Mouse (Mus musculus): ENCODE data around the gene Prkcg. TPM values are rescaled to one million over a fixed set of nuclear protein-coding genes. Genes with fewer than 3 reads are reported as not detected.
"Not testable (repeated sequence)": the region's sequence is repeated elsewhere in the genome, so short reads cannot be mapped to it uniquely, and the experiment has no call there.

Gene Prkcg
- polyA plus RNA-seq, 3 experiments from 2014 or later: 0.82 TPM; not detected in 2

GRCm38 (mm10) chr7:3291197-3291596, 2.2 kb downstream of the Prkcg start:
- ATAC-seq: no peak

GRCm38 (mm10) chr7:3291764-3292163, 2.8 kb downstream of the Prkcg start:
- no peak for ATAC-seq

- ATAC-seq: not testable (repeated sequence)
Observed at GRCm38 (mm10) chr7:3292271-3292670, 3.3 kb downstream of the Prkcg start.

DNA sequence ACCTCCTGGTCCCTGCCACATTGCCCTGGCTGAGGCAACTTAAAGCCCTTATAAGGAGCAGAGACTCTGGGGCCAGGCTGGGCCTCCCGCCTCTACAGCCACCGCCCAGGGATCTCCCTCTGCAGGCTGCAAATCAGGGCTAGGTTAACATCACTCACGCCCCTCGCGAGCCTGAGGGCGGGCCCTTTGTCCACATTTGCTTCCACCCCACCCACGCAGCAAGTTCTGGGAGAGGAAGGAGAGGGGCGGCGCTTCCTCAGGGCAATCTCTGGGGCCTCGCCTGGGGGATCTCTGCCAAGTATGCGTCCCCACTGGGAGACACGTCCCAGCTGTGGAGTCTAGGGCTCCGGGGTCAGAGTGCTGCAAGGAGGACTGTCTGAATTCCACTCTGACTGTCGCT, 3.8 kb downstream of the Prkcg start:
- no peak for ATAC-seq

DNA sequence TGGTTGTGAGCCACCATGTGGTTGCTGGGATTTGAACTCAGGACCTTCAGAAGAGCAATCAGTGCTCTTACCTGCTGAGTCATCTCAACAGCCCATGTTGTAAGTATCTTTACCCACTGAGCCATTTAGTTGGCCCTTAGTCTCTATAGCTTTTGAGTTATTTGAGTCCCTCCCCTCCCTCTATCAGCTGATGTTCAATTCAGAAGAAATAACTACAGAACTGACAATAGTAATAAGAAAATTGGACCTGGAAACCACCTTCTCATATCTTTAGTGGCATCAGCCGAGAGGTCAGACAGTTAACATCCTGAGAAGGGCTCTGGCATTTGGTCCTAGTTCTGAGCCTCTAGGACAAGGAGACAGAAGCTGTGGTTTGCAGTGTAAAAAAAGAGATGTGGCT, 5.8 kb downstream of the Prkcg start:
- ATAC-seq: no peak

- ATAC-seq: no peak
Observed at GRCm38 (mm10) chr7:3295321-3296110, 6.5 kb downstream of the Prkcg start.

DNA sequence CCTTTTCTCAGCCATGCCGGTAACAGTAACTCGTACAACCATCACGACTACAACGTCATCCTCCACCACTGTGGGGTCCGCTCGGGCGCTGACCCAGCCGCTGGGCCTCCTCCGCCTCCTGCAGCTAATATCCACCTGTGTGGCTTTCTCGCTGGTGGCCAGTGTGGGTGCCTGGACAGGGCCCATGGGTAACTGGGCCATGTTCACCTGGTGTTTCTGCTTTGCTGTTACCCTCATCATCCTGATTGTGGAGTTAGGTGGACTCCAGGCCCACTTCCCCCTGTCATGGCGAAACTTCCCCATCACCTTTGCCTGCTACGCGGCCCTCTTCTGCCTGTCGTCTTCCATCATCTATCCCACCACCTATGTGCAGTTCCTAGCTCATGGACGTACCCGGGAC, 7.7 kb downstream of the Prkcg start:
- no peak for ATAC-seq

DNA sequence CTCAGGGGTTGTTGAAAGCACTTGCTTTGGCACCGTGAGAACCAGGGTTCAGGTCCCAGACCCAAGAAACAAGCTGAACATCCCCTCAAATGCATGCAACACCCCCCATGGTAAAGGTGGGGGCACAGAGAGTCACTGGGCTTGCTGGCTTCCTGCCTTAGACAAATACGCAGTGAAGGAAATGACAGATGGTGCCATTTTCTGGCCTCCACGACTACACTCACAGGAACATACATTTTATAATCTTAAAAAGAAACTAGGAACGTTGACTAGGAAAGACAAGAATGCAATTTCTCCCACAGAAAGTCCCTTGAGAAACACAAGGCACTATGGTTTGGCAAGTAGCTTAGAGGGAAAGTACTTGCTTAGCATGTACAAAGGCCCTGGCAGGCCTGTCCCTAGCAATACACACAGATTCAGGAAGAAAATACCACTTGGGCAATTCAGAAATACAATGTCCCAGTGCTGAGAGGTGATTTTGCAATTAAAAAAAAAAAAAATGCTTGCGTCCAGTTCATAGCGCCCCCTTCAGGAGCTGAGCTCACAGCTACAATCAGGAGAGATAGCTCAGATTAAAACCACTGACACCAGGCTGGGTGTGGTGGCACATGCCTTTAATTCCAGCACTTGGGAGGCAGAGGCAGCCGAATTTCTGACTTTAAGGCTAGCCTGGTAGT, 11.1 kb downstream of the Prkcg start:
- ATAC-seq: no peak

GRCm38 (mm10) chr7:3300891-3301627, 12.1 kb downstream of the Prkcg start:
- ATAC-seq: no peak

DNA sequence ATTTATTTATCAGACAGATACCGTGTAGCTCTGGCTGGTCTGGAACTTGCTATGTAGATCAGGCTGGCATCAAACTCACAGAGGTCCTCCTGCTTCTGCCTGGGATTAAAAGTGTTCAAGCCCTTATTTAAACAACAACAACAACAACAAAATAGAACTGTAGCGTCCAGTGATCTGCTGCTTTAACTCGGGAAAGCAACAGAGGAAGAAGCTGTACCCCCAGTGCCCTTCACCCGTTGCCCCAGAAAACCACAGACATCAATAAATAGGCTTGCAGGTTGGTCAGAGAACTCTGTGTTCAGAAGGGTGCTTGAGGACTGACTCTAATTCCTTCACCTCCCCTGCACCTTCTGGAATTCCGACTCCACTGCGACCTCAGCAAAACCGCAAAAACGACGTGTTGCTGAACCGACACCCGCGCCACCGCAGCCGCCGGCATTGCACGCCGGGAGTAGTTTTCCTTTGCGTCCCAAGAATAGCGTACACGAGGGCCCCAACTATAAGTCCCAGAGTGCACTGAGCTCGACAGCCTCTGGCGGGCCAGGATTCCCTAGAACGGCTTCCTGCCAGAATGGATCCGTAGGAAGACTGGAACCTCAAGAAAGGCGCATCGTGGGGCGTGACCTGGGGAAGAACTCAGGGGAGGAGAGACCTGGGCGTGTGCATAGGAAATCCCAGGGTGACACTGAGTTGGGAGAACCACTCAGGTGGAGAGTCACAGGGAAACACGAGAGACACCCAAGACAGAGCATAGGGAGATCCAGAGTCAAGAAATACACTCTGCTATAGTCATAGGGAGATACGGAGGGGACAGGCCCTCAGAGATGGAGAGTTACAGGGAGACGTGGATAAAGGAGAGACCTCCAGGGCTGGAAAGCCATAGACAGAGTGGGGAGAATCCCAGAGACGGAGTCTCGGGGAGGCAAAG, 12.9 kb downstream of the Prkcg start:
- no peak for ATAC-seq

DNA sequence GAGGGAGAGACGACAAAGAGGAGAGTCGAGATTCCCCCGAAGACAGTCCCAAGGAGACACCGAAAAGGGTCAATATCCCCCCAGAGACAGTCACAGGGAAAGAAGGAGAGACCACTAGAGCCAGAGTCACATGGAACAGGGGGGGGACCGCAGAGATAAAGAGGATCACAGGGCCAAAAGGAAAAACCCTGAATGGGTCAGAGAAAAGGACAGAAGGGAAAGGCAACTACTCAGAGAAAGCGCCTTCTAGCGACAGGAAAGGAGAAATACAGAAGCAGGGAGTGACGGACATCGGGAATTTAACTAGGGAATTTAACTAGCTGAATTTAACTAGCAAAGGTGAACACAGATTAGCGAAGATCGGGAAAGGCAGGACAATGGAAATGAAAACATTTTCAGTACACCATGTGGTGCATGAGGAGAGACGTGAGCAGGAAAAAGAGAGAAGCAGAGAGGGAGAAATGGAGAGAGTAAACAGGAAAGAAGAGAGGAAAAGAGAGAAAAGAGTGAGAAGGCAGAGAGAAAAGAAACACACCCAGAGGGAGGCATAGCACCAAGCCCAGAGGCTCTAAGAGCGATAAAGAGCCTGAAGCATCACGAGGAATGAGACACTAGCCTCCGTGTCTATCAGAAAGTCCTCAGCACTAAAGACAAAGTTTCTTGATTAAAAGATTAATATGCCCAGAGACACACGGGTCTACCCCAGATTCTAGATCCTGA, 13.7 kb downstream of the Prkcg start:
- ATAC-seq: no peak

DNA sequence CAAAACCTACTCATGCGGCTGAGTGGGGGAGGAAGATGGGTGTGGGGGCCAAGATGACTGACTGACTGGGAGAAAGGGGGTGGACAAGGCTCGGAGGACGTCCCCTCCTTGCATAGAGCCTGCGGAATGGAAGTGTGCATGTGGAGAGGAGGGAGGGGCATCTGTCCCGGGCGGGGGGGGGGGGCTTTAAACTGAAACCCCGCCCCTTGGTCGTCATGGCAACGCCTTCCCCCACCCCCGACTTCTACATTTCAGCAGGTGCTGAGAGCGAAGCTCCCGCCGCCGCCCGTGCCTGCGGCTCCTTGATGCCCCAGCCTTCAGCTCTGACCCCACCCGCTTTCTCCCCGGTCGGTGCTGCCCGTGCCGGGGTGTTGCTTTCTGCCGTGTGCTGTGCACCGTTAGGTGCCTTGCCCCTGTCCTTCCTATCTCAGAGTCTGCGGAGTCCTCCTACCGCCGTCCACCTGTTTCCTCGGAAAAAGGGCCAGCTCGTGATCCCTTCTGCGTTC, 14.3 kb downstream of the Prkcg start:
- ATAC-seq: no peak

GRCm38 (mm10) chr7:3303789-3304188, 14.8 kb downstream of the Prkcg start:
- no peak for ATAC-seq

- ATAC-seq: no peak
Observed at GRCm38 (mm10) chr7:3304298-3304697, 15.3 kb downstream of the Prkcg start.

- ATAC-seq: no peak
Observed at GRCm38 (mm10) chr7:3306400-3306799, 17.4 kb downstream of the Prkcg start.

DNA sequence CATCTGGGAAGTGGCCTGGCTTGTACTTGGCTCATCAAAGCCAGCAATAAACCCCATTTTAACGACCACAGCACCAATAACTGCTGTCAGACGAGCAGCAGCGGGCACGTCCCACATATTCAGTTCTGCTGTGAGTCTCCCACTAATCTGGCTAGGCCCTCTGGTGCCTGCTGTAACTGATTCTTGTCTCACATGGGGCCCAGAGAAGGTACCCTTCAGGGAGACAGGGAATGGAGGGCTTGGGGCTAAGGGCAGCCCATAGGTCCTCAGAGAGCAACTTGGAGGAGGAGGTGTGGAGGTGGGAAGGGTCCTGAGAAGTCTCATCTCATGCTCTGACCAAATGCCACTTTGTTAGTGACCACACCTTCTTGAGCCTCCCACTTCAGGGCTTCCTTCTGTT, 19.7 kb downstream of the Prkcg start:
- no peak for ATAC-seq

GRCm38 (mm10) chr7:3310233-3310632, 21.3 kb downstream of the Prkcg start:
- ATAC-seq: no peak

GRCm38 (mm10) chr7:3313571-3313970, 24.6 kb downstream of the Prkcg start:
- ATAC-seq: no peak

DNA sequence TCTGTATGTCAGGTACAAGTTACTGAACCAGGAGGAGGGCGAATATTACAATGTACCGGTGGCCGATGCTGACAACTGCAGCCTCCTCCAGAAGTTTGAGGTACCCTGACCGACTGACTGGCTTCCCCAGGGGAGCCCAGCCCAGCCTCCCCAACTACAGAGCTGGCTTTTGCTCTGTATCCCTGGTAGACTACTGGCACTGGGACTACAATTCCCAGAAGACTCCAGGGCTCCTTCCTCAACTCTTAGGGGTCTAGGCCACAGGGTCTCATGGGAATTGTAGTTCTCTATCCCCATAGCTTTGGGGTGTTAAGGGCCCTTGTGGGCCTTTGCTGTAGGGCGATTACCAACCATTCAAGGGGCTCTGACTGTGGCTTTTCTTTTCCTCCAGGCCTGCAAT, 25.1 kb downstream of the Prkcg start:
- no peak for ATAC-seq

DNA sequence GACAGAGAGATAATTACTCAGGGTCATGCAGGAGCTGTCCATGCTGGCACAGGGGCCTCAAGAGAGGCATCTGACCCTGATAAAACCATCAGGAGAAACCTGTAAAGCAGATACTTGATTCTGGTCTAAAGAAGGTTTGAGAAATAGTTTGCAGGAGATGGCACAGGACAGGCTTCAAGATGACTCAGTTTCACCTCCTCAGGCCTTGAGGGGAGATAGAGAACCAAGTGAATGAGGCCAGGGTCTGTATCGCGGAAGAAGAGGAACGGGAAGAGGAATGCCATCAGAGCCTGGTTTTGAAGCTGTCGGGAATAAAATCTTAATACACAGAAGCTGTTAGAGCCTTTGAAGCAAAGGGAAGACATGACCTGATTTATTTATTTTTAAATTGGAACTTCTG, 28.7 kb downstream of the Prkcg start:
- ATAC-seq: no peak

DNA sequence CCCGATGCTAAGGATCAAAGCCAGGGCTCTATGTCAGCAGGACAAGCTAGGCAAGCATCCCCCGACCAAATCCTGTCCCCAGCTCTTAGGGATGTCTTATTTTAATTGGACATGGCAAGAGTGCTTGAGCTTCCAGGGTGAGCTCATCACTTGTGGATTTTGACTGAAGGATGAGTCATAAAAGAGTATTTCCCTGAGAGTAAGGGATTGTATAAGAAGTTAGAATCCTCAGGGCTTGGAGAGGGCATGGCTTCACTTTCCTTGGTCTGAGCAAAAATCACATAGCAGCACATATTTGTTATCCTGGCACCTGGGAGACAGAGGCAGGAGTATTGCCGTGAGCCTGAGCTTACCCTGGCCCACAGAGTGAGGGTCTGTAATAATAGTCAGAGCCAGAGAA, 31.9 kb downstream of the Prkcg start:
- ATAC-seq: no peak

GRCm38 (mm10) chr7:3323826-3324225, 34.8 kb downstream of the Prkcg start:
- no peak for ATAC-seq
